Mouse (Mus musculus): ENCODE measurements around the gene Ceacam16.

GRCm38 (mm10) chr7:19809369-19809768, 51.7 kb downstream of the Ceacam16 start:
- TF ChIP-seq CTCF (IDR thresholded peaks at IDR 0.05; ENCODE audit: low read depth, low read length) = no peak
- TF ChIP-seq POLR2A (IDR thresholded peaks at IDR 0.05; ENCODE audit: extremely low read depth, insufficient read depth, low read length) = no peak

All from liver, adult 2 months (tissue).